Mouse (Mus musculus) T-helper 17 cell (primary cell): ENCODE data around the gene Smbd1.

ENCODE experiments used
- in situ Hi-C, 2 experiments: fragments of 300-600 bp; cut with MboI, MseI; formaldehyde crosslinking; loops; 1 replicate in 1 of 2; 2 replicates in 1 of 2; pipeline ENCODE4 v1.15.1; 2025; ENCODE audit warnings: high pct_unique_total_duplicates in 2 of 2

Smbd1 gene

GRCm38 (mm10) chr16:32814539-32814938, 4.3 kb upstream of the Smbd1 start:
- in situ Hi-C loops = loop anchor here in 1 of 2 experiments (5.0 kb wide), 1 partner anchor 208 kb away; no protein-coding TSS in a partner anchor

- in situ Hi-C loops = loop anchor here in 1 of 2 experiments (5.0 kb wide), 1 partner anchor 209 kb away; no protein-coding TSS in a partner anchor
Measured at GRCm38 (mm10) chr16:32813771-32814170, 3.5 kb upstream of the Smbd1 start.

- in situ Hi-C loops = loop anchor here in 1 of 2 experiments (5.0 kb wide), 1 partner anchor 209 kb away; no protein-coding TSS in a partner anchor
Measured at GRCm38 (mm10) chr16:32813362-32813761, 3.1 kb upstream of the Smbd1 start.

- in situ Hi-C loops = loop anchor here in 1 of 2 experiments (5.0 kb wide), 1 partner anchor 209 kb away; no protein-coding TSS in a partner anchor
Measured at GRCm38 (mm10) chr16:32812888-32813361, 2.6 kb upstream of the Smbd1 start.

- in situ Hi-C loops = loop anchor here in 1 of 2 experiments (10.0 kb wide), 1 partner anchor 57 kb away; no protein-coding TSS in a partner anchor
Measured at GRCm38 (mm10) chr16:32807408-32808185, 2.7 kb downstream of the Smbd1 start.

- in situ Hi-C loops = loop anchor here in 1 of 2 experiments (10.0 kb wide), 1 partner anchor 60 kb away; no protein-coding TSS in a partner anchor
Measured at GRCm38 (mm10) chr16:32805151-32805550, 5.1 kb downstream of the Smbd1 start.

- in situ Hi-C loops = loop anchor here in 1 of 2 experiments (10.0 kb wide), 1 partner anchor 61 kb away; no protein-coding TSS in a partner anchor
Measured at GRCm38 (mm10) chr16:32803901-32804300, 6.4 kb downstream of the Smbd1 start.

- in situ Hi-C loops = loop anchor here in 1 of 2 experiments (10.0 kb wide), 1 partner anchor 61 kb away; no protein-coding TSS in a partner anchor
Measured at GRCm38 (mm10) chr16:32803252-32803853, 6.9 kb downstream of the Smbd1 start.

- in situ Hi-C loops = no loop called here
Measured at GRCm38 (mm10) chr16:32797426-32797689, 12.9 kb downstream of the Smbd1 start, which contains the start of gene Muc20. TSS of gene Muc20 (minus strand) at chr16:32797435.

GRCm38 (mm10) chr16:32796676-32797425, 13.4 kb downstream of the Smbd1 start:
- in situ Hi-C loops = no loop called here

GRCm38 (mm10) chr16:32795177-32795576, 15.1 kb downstream of the Smbd1 start:
- in situ Hi-C loops = no loop called here

GRCm38 (mm10) chr16:32790056-32790455, 20.2 kb downstream of the Smbd1 start:
- in situ Hi-C loops = no loop called here

GRCm38 (mm10) chr16:32784840-32785239, 25.4 kb downstream of the Smbd1 start:
- in situ Hi-C loops = no loop called here

- in situ Hi-C loops = no loop called here
Measured at GRCm38 (mm10) chr16:32783324-32784062, 26.8 kb downstream of the Smbd1 start.

GRCm38 (mm10) chr16:32778956-32779355, 31.3 kb downstream of the Smbd1 start:
- in situ Hi-C loops = no loop called here

- in situ Hi-C loops = no loop called here
Measured at GRCm38 (mm10) chr16:32776676-32777075, 33.6 kb downstream of the Smbd1 start.

- in situ Hi-C loops = loop anchor here in 1 of 2 experiments (5.0 kb wide), 1 partner anchor 60 kb away; no protein-coding TSS in a partner anchor
Measured at GRCm38 (mm10) chr16:32766904-32767303, 43.4 kb downstream of the Smbd1 start.

- in situ Hi-C loops = loop anchor here (5.0 kb wide), 1 partner anchor 58 kb away; no protein-coding TSS in a partner anchor
Measured at GRCm38 (mm10) chr16:32764961-32765360, 45.3 kb downstream of the Smbd1 start.

- in situ Hi-C loops = loop anchor here in 1 of 2 experiments (5.0 kb wide), 1 partner anchor 57 kb away; no protein-coding TSS in a partner anchor
Measured at GRCm38 (mm10) chr16:32764550-32764949, 45.7 kb downstream of the Smbd1 start.
